Mouse (Mus musculus) thymus, adult 2 months (tissue): ENCODE results near the gene Dnajb5. TPM values are rescaled to one million over a fixed set of nuclear protein-coding genes. Genes with fewer than 3 reads are reported as not detected.
"Not testable (repeated sequence)": the region's sequence is repeated elsewhere in the genome, so short reads cannot be mapped to it uniquely, and the experiment has no call there.

Experiments
- DNase-seq: peaks from one replicate; pipeline ENCODE4 v3.0.0; 2021
- H3K27ac ChIP-seq: fragments of 200-500 bp; 2 replicates; pipeline ENCODE4 v1.5.1; 2012; ENCODE audit warnings: low read length, control low read depth; ENCODE audit not compliant: control insufficient read depth, insufficient read depth
- H3K27me3 ChIP-seq: fragments of 200-500 bp; 2 replicates; pipeline ENCODE4 v1.6.1; 2012; ENCODE audit warnings: mild to moderate bottlenecking, low read length, moderate library complexity, mixed read lengths; ENCODE audit not compliant: control insufficient read depth, insufficient read depth
- H3K36me3 ChIP-seq: fragments of 200-500 bp; 2 replicates; pipeline ENCODE4 v1.6.1; 2012; ENCODE audit warnings: mild to moderate bottlenecking, low read length, moderate library complexity; ENCODE audit not compliant: control insufficient read depth, insufficient read depth
- H3K4me1 ChIP-seq: fragments of 200-500 bp; replicated peaks from 2 replicates; pipeline ENCODE4 v1.6.1; 2012; ENCODE audit warnings: low read length; ENCODE audit not compliant: control insufficient read depth, insufficient read depth
- H3K4me3 ChIP-seq: fragments of 200-500 bp; 2 replicates; pipeline ENCODE4 v1.5.1; 2012; ENCODE audit warnings: mild to moderate bottlenecking, low read length, control low read depth, moderate library complexity; ENCODE audit not compliant: control insufficient read depth, insufficient read depth
- CTCF ChIP-seq: fragments of 200-500 bp; IDR thresholded peaks from 2 replicates; pipeline ENCODE4 v1.5.1; 2012; ENCODE audit warnings: mild to moderate bottlenecking, control low read depth, low read length, moderate library complexity, borderline replicate concordance; ENCODE audit not compliant: control insufficient read depth, poor library complexity, insufficient read depth; ENCODE audit errors: extremely low read depth
- POLR2A ChIP-seq: fragments of 200-500 bp; IDR thresholded peaks from 2 replicates; pipeline ENCODE4 v1.6.1; 2012; ENCODE audit warnings: mild to moderate bottlenecking, low read length, control low read depth, moderate library complexity; ENCODE audit not compliant: control insufficient read depth, poor library complexity, insufficient read depth; ENCODE audit errors: extremely low read depth
- WGBS: fragments of 180-500 bp; shearing (Covaris S2); methylation state at CpG from one replicate; pipeline ENCODE4 v1.1.7; 2018; 5-methylcytosine and 5-hydroxymethylcytosine counted together
- polyA plus RNA-seq: library from polyadenylated mRNA; depleted of rRNA; stranded (reverse); fragments of >200 nt; gene quantifications from 2 replicates; pipeline ENCODE4 v1.2.3, GENCODE M21; 2012; rRNA removed

Dnajb5 gene
- polyA plus RNA-seq, 1 experiment, result 12.6 TPM

- not testable (repeated sequence) for H3K27me3 ChIP-seq, H3K36me3 ChIP-seq, H3K4me1 ChIP-seq
- peak; percentile 99 for DNase-seq
- Histone ChIP-seq H3K27ac (peak within 1 kb of the TSS; percentile 85), H3K4me3 (peak within 1 kb of the TSS; percentile 100)
- 0 out of 2 replicates have a peak, but pooled peaks have one; percentile 37 for TF ChIP-seq CTCF
- 2% methylated on average over 56 of the region's 56 CpGs for WGBS
These were observed 50.8 kb downstream of the Dnajb5 start, which contains the start of gene Vcp for GRCm38 (mm10) chr4:43000141-43000986. Gene Vcp (minus strand): TSS chr4:43000507.

- H3K36me3 ChIP-seq, result no peaks in the 10 kb centered on the region
- no peak overlapping the region for H3K27ac ChIP-seq
- no peaks in the 10 kb centered on the region for H3K27me3 ChIP-seq
- TF ChIP-seq CTCF (no peak), POLR2A (no peak)
- no peak overlapping the region for H3K4me3 ChIP-seq
- no peak for DNase-seq
- 93% methylated on average over 2 of the region's 2 CpGs for WGBS
- peaks cover 4% of the 10 kb centered on the region for H3K4me1 ChIP-seq
These were observed 51.7 kb downstream of the Dnajb5 start for GRCm38 (mm10) chr4:43001272-43001671.

GRCm38 (mm10) chr4:43002756-43003439 lies 53.3 kb downstream of the Dnajb5 start:
- no peak for TF ChIP-seq CTCF
- Histone ChIP-seq H3K4me1 (peaks cover 4% of the 10 kb centered on the region), H3K4me3 (no peak overlapping the region), H3K27me3 (no peaks in the 10 kb centered on the region), H3K36me3 (no peaks in the 10 kb centered on the region), H3K27ac (no peak overlapping the region)
- DNase-seq, result no peak
- 93% methylated on average over 12 of the region's 12 CpGs for WGBS

- Histone ChIP-seq H3K27ac (no peak overlapping the region), H3K36me3 (no peaks in the 10 kb centered on the region), H3K4me3 (no peak overlapping the region), H3K4me1 (peaks cover 6% of the 10 kb centered on the region), H3K27me3 (no peaks in the 10 kb centered on the region)
- no peak for DNase-seq
- TF ChIP-seq POLR2A (no peak), CTCF (no peak)
- WGBS, result over 99% methylated on average over 3 of the region's 3 CpGs
These were observed 55.3 kb downstream of the Dnajb5 start for GRCm38 (mm10) chr4:43004951-43005350.

GRCm38 (mm10) chr4:43005765-43006164 lies 56.2 kb downstream of the Dnajb5 start:
- Histone ChIP-seq H3K27ac (no peak overlapping the region), H3K36me3 (no peaks in the 10 kb centered on the region), H3K4me1 (peaks cover 7% of the 10 kb centered on the region), H3K4me3 (no peak overlapping the region), H3K27me3 (no peaks in the 10 kb centered on the region)
- peak; percentile 31 for DNase-seq
- no peak for TF ChIP-seq POLR2A
- no peak for TF ChIP-seq CTCF
- 66% methylated on average over 2 of the region's 2 CpGs for WGBS

Other genes starting within 250 kb of the Dnajb5 start
- gene 4930578G10Rik, start 214.3 kb upstream of the Dnajb5 start, polyA plus RNA-seq, result not detected in 2 replicates
- 67.6 and 101 TPM in 2 replicates for gene Ccl19, start 193.2 kb upstream of the Dnajb5 start, polyA plus RNA-seq
- 453 and 548 TPM in 2 replicates for gene Ccl21a, start 175.8 kb upstream of the Dnajb5 start, polyA plus RNA-seq
- 0.04 TPM in 1 of 2 replicates, not detected in the other for gene Fam205a1, start 95.9 kb upstream of the Dnajb5 start, polyA plus RNA-seq
- not detected in 2 replicates for gene Gm12394, start 93.0 kb upstream of the Dnajb5 start, polyA plus RNA-seq
- not detected in 2 replicates for gene Fam205c, start 75.6 kb upstream of the Dnajb5 start, polyA plus RNA-seq
- gene Phf24, start 33.2 kb upstream of the Dnajb5 start, polyA plus RNA-seq, result 1.5 and 2.3 TPM in 2 replicates
- not detected in 2 replicates for gene 1700022I11Rik, start 19.8 kb downstream of the Dnajb5 start, polyA plus RNA-seq
- 126 and 169 TPM in 2 replicates for gene Vcp, start 50.7 kb downstream of the Dnajb5 start, polyA plus RNA-seq
- gene Fancg, start 60.7 kb downstream of the Dnajb5 start, polyA plus RNA-seq, result 50.0 and 59.1 TPM in 2 replicates
- 47.4 and 54.5 TPM in 2 replicates for gene Pigo, start 76.0 kb downstream of the Dnajb5 start, polyA plus RNA-seq
- gene Stoml2, start 81.9 kb downstream of the Dnajb5 start, polyA plus RNA-seq, result 71.2 and 78.5 TPM in 2 replicates
- 8.3 and 9.8 TPM in 2 replicates for gene Fam214b, start 96.4 kb downstream of the Dnajb5 start, polyA plus RNA-seq
- gene Unc13b, start 109.1 kb downstream of the Dnajb5 start, polyA plus RNA-seq, result 1.7 and 2.7 TPM in 2 replicates